Mouse (Mus musculus): Measurements from ENCODE around the gene Dagla. TPM values are rescaled to one million over a fixed set of nuclear protein-coding genes. Genes with fewer than 3 reads are reported as not detected.

Gene Dagla
- polyA plus RNA-seq, 1 experiment from 2014 or later, result 3.2 TPM

Other genes with a start within 250 kb of the Dagla start
- gene Fads2, start 203.1 kb downstream of the Dagla start, polyA plus RNA-seq (2015; fragmentation: Nextera tagmentation; extraction: Ambion mirVana), result 67.5 and 74.5 TPM in 2 replicates
- 78.2 and 91.0 TPM in 2 replicates for gene Fads1, start 122.0 kb downstream of the Dagla start, polyA plus RNA-seq (2015; fragmentation: Nextera tagmentation; extraction: Ambion mirVana)
- 488 and 498 TPM in 2 replicates for gene Tmem258, start 100.9 kb downstream of the Dagla start, polyA plus RNA-seq (2015; fragmentation: Nextera tagmentation; extraction: Ambion mirVana)
- 99.0 and 106 TPM in 2 replicates for gene Fen1, start 100.7 kb downstream of the Dagla start, polyA plus RNA-seq (2015; fragmentation: Nextera tagmentation; extraction: Ambion mirVana)
- 5.0 and 6.0 TPM in 2 replicates for gene Myrf, start 64.1 kb downstream of the Dagla start, polyA plus RNA-seq (2015; fragmentation: Nextera tagmentation; extraction: Ambion mirVana)
- gene Syt7, start 84.2 kb upstream of the Dagla start, polyA plus RNA-seq (2015; fragmentation: Nextera tagmentation; extraction: Ambion mirVana), result 0.75 and 0.82 TPM in 2 replicates
- gene Lrrc10b, start 152.6 kb upstream of the Dagla start, polyA plus RNA-seq (2015; fragmentation: Nextera tagmentation; extraction: Ambion mirVana), result 0.52 and 0.73 TPM in 2 replicates
- gene Ppp1r32, start 178.1 kb upstream of the Dagla start, polyA plus RNA-seq (2015; fragmentation: Nextera tagmentation; extraction: Ambion mirVana), result 2.1 and 3.7 TPM in 2 replicates
- 41.7 and 47.6 TPM in 2 replicates for gene Cpsf7, start 220.4 kb upstream of the Dagla start, polyA plus RNA-seq (2015; fragmentation: Nextera tagmentation; extraction: Ambion mirVana)
- gene Sdhaf2, start 221.3 kb upstream of the Dagla start, polyA plus RNA-seq (2015; fragmentation: Nextera tagmentation; extraction: Ambion mirVana), result 53.4 and 55.3 TPM in 2 replicates

Measured in lung, embryonic 16.5 days (tissue).